Mouse (Mus musculus): ENCODE measurements around the gene Fkbpl. TPM values are rescaled to one million over a fixed set of nuclear protein-coding genes. Genes with fewer than 3 reads are reported as not detected.

The Fkbpl gene
- polyA plus RNA-seq, 1 experiment = 6.7 TPM

GRCm38 (mm10) chr17:34645831-34646511, 1.4 kb downstream of the Fkbpl start:
- DNase-seq (ENCODE audit: extremely low spot score in 1 of 2, low spot score in 1 of 2) = no peak

GRCm38 (mm10) chr17:34646906-34647787, 2.6 kb downstream of the Fkbpl start, which contains the start of gene Atf6b:
Gene Atf6b (plus strand): TSS chr17:34647146.
- peak; percentile 98 for DNase-seq (ENCODE audit: extremely low spot score in 1 of 2, low spot score in 1 of 2)

DNA sequence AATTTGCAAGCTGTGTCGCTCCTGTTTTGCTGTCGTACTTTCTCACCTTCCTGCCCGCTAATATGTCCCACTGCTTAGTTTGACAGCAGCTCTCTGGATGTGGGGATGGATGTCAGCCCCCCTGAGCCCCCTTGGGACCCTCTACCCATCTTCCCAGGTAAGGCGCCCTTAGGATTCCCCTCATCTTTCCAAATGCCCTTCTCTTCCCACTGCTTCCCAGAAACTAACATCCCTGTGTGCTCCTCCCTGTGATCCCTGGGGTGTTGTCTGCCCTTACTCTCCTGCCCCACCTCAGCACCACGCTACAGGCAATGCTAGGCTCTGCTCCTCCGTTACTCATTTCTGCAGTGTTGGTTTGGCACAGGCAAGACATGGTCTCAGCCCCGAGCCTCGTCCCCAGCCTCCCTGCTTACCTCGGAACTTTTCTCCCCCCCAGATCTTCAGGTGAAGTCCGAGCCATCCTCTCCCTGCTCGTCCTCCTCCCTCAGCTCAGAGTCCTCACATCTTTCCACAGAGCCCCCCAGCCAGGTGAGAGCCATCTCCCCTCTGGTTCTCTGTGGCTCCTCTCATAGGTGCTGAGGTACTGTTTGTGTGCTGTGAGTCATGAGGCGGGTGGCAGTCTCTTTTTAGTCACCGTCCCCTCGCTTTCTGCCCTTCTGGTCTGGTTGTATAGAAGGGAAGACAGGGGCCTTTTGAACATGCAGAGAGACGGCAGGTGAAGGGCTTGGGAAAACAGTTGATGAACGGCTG, 3.8 kb downstream of the Fkbpl start:
- DNase-seq (ENCODE audit: extremely low spot score in 1 of 2, low spot score in 1 of 2) = no peak

- no peak for DNase-seq (ENCODE audit: extremely low spot score in 1 of 2, low spot score in 1 of 2)
Observed at GRCm38 (mm10) chr17:34649106-34649864, 4.7 kb downstream of the Fkbpl start.

- DNase-seq (ENCODE audit: extremely low spot score in 1 of 2, low spot score in 1 of 2) = no peak
Observed at GRCm38 (mm10) chr17:34650781-34651180, 6.2 kb downstream of the Fkbpl start.

DNA sequence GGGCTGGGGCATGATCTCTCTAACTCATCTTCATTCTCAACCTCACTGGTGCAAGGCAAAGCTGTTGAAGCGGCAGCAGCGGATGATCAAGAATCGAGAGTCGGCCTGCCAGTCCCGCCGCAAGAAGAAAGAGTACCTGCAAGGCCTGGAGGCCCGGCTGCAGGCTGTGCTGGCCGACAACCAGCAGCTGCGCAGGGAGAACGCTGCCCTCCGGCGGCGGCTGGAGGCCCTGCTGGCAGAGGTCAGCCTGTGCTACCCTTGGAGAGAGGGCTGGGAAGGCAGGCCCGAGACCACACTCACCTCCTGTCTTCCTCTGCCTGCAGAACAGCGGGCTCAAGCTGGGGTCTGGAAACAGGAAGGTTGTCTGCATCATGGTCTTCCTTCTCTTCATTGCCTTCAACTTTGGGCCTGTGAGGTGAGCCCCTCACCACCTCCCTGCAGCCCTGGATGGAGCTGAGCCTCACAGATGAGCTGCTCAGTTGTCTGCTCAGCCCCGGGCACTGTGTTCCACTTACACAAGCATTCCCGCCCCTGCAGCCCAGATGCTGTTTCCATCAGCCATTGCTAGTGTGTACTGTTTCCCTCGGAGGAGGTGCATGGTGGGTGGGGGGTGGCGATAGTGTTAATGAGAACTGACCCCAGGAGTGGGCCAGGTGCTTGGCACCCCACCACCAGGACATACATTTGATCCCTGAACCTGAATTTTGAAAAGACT, 7.1 kb downstream of the Fkbpl start:
- DNase-seq (ENCODE audit: extremely low spot score in 1 of 2, low spot score in 1 of 2) = no peak

GRCm38 (mm10) chr17:34652546-34652945, 8.0 kb downstream of the Fkbpl start:
- DNase-seq (ENCODE audit: extremely low spot score in 1 of 2, low spot score in 1 of 2) = no peak

GRCm38 (mm10) chr17:34652985-34653384, 8.4 kb downstream of the Fkbpl start:
- DNase-seq (ENCODE audit: extremely low spot score in 1 of 2, low spot score in 1 of 2) = no peak

GRCm38 (mm10) chr17:34653746-34654285, 9.3 kb downstream of the Fkbpl start:
- DNase-seq (ENCODE audit: extremely low spot score in 1 of 2, low spot score in 1 of 2) = peak in 1 of 2 experiments; percentile 75

DNA sequence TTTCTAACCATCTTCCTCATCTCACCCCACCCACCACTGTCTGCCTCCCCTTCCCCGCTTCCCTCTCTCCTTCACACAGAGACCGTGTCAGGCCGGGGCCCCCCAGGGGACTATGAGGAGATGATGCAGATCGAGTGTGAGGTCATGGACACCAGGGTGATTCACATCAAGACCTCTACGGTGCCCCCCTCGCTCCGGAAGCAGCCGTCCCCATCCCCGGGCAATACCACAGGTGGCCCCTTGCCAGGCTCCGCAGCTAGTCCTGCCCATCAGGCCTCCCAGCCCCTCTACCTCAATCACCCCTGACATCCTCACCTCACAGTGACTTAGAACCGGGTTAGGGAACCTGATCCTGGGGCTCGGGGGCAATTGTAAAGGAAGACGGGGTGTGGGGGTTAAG, 9.8 kb downstream of the Fkbpl start:
- DNase-seq (ENCODE audit: extremely low spot score in 1 of 2, low spot score in 1 of 2) = no peak

DNA sequence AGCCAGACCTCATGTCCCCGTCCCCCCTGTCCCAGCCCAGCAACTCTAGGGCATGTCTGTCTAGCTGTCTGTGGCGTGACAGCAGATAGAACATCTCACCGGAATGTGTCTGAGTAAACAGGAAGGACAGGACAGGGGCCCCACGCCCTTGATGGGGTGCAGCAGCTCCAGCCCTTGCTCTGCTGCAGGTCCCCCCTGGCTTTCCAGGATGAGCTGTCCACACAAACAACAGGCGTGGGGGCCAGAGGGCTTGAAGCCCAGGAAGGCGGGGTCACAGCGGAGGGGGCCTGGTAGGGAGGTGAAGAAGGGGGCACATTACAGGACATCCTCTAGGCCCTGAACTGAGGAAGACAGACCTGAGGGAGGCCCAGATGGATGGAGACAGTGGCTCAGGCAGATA, 10.6 kb downstream of the Fkbpl start:
- DNase-seq (ENCODE audit: extremely low spot score in 1 of 2, low spot score in 1 of 2) = no peak

- peak in 1 of 2 experiments; percentile 54 for DNase-seq (ENCODE audit: extremely low spot score in 1 of 2, low spot score in 1 of 2)
Observed at GRCm38 (mm10) chr17:34655581-34655991, 11.0 kb downstream of the Fkbpl start.

DNA sequence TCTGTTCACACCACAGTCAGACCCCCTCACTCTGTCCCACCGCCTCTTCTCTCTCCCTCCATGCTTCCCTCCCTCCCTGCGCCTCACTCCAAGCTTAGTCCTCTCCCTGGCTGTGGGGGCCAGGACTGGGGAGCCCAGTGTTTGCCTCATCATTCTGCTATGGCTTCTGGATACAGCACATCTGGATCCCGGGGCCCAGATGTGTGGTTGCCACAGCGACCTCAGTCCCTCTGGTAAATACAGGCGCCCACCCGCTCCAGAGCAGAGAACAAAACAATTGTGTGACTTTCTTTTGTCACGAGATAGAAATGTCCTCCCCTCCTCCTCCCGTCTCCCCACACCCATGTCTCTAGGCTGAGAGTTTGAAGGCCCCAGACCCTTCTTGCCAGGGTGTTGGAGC, 12.1 kb downstream of the Fkbpl start:
- no peak for DNase-seq (ENCODE audit: extremely low spot score in 1 of 2, low spot score in 1 of 2)

DNA sequence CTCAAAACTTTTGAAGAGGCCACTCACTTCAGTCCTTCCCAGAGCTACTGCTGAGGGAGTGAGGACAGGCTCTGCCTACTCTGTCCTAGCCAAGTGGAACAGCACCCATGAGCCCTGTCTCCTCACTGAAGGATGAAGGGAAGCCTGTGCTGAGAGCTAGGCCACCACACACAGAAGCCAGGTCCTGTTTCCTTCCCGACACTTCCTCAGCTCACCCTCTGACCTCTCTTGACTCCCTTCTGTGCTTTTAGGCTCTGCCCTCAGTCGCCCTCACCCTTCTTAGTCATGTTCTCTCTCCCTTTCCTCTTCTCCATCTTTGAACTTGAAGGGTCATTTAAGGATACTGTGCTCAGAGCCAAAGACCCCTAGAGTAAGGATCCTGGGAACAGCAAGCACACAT, 12.7 kb downstream of the Fkbpl start:
- no peak for DNase-seq (ENCODE audit: extremely low spot score in 1 of 2, low spot score in 1 of 2)

DNA sequence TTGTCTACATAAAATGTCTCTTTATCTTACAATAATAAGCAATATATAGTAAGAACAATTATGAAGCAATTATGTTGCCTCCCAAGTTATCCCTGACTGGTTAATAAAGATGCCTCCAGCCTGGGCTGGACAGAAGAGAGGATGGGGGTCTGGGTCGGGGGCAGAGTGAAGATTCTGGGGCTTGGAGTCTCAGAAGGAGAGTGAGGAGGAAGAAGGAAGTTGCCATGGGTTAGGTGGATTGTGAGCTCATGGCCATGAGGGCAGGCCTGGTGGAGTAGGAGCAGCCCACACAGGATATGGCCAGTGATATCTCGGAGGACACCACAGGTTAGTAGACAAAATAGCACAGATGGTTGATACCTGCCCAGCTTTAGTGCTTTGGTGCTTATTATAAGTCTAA, 13.6 kb downstream of the Fkbpl start:
- no peak for DNase-seq (ENCODE audit: extremely low spot score in 1 of 2, low spot score in 1 of 2)

- DNase-seq (ENCODE audit: extremely low spot score in 1 of 2, low spot score in 1 of 2) = no peak
Observed at GRCm38 (mm10) chr17:34658591-34658990, 14.0 kb downstream of the Fkbpl start.

DNA sequence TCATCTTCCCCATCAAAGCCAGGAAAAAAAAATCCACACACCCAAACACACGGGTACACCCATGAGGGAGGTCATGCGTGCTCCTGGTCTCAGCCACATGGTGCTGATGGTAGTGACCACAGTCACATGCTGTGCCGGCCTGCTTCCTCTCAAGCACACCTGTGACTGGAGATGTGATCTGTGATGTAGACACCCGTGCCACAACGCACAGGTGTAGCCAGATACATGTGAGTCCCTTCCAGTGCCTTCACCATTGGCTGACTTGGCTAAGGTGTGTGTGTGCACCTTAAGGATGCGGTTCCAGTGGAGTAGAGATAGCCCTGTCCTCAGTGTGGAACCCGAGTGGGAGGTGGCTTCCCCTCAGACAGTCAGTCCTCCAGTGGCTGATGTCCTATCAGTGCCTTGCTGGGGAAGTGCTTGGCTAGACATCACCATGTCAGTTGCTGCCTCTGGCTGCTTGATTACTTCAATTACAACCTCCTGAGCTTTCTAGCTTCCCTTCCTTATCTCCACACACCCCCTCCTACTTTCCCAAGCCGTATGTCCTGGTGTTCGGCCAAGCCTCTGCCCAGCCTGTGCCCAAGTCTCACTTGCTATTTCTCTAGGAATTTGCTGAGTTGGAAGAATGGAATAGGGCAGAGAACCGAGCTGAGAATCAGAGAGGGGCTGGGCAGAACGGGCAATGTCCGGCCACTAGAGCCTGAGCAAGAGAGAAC, 14.8 kb downstream of the Fkbpl start:
- no peak for DNase-seq (ENCODE audit: extremely low spot score in 1 of 2, low spot score in 1 of 2)

DNA sequence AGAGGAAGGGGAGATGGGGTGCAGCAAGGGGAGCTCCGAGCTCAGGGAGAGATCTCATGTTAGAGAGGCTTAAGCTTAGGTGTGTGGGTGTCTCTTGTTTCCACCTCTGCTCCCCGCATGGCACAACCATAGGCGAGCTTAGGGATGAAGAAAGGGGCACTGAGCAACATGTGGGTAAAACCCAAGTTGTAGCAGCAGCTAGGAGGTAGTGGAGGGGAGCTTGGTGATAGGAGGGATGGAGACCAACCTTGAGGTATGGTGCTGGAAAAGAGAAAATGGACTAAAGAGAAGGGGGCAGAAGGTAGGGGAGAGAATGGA, 15.3 kb downstream of the Fkbpl start:
- no peak for DNase-seq (ENCODE audit: extremely low spot score in 1 of 2, low spot score in 1 of 2)

DNA sequence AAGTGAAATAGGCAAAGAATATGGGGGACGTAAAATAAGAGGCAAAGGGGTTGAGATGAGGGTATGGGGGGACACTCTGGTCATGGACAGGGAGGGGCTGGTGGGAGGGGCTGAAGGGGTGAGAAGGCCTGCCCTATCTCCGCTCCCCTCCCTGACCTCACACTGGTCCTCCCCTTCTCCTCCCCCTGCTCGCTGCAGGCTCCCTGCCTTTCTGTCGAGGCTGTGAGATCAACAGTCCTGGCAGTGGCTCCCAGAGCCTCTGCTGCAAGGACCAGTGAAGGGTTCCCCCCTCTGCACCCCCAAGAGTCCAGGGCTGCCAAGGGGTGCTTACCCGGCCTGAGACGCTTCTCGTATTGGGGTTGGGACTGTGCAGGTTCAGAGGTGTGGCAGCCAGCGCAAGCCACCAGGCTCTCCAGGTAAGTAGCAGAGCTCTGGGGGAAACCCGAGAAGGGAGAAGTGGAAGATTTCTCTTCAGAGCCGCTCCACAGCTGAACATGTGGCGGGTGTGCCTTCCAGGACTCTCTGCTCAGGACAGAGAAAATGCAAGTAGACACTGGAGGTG, 15.8 kb downstream of the Fkbpl start:
- DNase-seq (ENCODE audit: extremely low spot score in 1 of 2, low spot score in 1 of 2) = no peak

All from frontal cortex, adult 2 months (tissue).